Mouse (Mus musculus): ENCODE measurements around the gene Snx25.

The Snx25 gene

DNA sequence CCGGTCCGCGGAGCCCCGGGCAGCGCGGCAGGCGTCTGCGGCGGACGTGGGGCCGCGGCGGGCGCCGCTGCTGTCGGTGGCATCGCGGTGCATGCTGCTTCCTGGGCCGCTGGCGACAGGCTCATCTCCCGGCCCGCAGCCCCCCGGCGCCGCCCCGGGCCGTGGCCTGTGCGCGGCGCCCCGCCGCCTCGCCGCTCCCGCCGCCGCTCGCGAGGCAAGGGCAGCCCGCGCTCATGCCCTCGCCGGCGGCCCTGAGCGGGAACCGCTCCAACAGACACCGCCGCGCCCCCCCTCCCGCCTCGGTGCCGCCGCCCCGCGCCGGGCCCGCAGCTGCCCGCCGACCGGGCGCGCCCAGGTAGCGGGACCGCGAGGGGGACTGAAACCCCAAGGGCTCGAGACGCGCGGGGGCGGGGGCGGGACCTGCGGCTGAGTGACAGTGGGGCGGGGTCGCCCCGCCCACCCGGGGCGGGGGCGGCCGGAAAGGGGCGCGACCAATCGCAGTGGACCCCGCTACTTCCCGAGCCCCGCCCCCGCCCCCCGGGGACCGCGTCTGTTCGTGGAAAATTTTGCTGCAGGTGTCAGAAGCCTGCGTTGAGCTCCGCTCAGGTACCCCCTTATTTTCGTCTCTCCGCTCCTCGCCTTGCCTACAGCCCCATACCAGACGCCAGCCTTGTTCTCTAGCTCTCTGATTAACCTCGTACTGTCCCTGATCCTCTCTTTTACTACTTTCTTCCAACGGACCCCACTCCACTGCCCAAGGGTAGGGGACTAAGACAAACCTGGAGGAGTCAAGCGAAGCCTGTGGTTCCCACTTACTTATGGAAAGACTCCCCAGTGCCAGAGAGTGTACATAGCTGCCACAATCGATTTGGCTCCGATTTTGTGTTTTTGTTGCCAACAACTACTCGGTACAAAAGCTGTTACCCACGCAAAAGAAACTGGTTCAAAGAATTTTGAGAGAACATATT is at the start of gene Snx25:
Gene Snx25, minus strand, starts transcription at position 96 of the 968 bp plus-strand sequence.
- peak; percentile 90 to 92 for DNase-seq

DNA sequence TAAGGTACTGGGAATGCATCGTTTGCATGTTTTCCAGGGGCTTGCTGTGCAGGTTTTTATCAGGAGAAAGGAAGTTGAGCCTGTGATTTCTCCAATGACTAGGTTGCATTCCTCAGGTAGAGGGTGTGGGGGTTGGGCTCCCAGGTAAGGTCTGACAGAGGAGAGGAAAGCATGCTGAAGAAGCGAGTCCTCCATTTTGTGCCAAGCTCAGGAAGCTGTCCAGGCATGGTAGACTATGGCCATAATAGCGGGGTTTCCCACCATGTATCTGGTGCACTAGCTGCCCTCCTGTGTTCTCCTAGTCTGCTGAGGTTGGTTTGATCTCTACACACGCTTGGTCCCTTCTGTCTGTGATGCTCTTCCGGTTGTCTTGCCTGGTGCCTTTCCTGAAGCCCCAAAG is 45.7 kb upstream of the Snx25 start:
- no peak for DNase-seq

DNA sequence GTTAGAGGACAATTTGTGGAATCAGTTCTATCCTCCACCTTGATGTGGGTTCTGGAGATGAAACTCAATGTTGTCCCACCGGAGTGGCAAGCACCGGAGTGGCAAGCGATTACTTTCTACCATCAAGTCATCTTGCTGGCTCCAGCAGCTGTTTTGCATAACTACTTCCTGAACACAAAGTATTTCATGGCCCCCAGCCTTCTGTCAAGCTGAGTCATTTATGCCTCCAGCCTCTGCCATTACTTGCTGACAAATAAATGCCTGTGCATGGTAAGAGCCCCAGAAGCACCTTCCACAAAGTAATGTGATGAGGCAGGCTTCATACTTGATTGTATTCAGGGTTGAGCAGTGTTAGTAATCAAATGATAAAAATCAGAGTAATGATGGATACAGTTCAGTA is 44.9 kb upstream of the Snx25 start:
- DNase-seq = no peak

DNA sequence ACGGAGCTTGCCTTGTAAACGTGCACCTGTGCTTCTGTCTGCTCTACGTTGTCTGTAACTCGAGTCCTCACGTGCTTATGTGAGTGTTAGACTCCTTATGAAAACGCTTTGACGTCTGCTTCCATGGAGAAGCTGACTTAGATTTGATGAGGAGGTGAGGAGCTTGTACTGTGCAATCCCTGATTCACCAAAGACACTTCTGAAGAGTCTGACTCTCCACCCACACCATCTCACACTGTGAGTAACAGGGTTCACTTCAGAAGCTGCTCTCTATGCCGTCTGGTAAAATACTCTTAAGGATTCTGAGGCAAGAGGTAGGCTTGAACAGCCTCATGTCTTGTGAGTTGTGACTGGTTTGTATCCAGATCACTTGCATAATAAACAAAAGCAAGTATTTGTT is 41.1 kb upstream of the Snx25 start:
- DNase-seq = no peak

DNA sequence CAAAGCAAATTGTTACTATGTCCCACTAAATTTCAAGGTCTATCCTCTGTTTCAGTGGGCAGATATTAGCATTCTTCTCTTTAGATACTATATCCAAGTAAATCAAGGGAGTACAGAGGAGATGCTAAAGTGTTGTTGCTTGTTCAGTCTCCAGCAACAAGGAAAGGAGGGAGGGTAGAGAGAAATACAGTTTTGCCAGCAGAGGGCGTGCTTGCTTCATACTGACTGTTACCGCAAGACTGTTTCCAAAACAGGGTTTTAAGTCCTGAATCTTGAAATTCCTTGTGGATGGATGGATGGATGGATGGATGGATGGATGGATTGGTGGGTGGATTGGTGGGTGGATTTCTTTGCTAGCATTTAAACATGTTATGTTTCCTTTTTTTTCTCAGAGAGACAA is 33.4 kb upstream of the Snx25 start:
- peak; percentile 24 to 45 for DNase-seq

DNA sequence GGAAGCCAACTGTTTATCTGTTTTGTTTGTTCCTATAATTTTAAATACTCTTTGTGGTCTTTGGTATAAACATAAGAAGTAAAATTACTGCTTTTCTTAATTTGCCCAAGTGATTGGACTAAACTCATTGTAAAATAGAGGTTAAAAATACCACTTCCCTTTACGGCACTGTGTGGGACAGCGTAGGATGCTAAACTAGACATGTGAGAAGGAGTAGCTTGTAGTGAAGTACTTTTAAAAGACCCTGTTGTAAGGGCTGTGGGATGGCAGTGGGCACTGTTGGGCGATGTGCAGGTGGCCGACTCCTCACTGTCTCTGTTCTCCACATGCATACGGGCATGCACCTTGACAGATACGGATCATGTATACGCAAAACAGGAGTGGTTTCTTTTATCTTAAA is 28.2 kb upstream of the Snx25 start:
- no peak for DNase-seq

DNA sequence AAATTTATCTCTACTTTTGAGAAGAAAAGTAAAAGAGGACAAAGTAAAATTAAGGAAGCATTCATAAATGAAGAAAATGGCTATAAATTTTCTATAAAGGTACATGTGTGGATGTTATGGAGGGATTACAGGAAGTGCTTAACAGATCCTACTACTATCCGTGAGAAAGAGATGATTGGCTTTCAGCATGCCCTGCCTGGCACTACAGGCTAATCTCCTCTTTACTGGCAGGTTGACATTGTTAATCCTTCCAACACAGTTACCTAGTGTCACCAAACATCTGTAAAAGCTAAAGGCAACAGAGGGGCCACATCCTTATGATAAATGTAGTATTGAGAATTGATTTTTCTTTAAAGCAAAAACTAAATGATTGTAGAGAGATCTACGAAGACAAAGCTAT is 21.7 kb upstream of the Snx25 start:
- no peak for DNase-seq

DNA sequence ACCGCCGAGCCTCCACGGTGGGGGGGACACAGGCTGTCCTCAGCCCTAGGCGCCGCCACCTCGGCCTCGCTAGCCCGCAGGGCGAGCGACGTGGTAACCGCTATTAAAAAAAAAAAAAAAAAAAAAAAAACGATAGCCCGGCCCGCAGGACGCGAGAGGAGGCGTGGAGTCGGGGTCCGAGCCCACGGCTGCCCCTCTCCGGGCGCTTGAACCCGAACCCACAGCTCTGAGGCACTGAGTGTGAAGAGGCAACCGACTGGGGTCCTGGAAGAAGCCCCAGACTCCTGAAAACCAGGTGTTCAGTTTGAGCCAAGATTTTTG is 11.9 kb upstream of the Snx25 start:
- no peak for DNase-seq

DNA sequence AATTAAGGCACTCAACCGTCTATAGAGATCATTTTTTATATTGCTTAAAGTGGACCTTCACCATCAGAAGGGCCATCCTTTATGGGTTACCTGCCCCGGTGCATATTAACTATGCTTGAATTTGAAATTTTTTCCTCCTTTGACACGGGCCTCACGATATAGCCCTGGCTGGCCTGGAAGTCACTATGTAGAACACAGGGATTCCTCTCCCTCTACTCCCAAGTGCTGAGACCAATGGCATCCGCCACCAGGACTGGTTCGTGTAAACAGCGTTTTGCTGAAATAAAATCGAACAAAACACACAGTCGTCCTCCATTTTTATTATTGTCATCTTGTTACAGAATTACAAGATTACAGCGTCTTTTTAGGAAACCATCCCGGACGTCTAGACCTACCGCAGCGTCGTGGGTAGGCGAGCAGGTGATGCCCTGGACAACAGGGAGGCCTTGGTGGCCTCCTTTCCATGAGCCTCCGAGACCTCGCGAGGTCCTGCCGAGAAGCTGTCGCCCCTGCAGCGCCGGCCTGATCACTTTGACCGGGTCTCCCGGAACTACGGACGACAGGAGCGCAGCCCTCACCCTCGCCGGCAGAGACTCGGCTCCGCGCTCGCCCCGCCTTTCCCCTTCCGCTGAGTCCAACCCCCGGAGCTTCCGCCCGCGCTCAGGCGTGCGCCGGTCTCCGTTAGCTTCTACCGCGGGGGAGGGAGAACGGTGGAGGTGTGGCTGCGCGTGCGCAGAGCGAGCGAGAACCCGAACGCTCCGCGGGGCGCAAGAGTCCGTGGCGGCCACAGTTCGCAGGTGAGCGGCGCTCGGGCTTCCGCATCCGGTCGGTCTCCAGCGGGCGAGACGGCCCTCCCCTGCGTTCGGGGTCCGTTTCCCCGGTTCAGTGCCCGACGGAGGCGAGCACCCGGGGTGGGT is 11.3 kb upstream of the Snx25 start:
- DNase-seq = peak; percentile 97 to 98

DNA sequence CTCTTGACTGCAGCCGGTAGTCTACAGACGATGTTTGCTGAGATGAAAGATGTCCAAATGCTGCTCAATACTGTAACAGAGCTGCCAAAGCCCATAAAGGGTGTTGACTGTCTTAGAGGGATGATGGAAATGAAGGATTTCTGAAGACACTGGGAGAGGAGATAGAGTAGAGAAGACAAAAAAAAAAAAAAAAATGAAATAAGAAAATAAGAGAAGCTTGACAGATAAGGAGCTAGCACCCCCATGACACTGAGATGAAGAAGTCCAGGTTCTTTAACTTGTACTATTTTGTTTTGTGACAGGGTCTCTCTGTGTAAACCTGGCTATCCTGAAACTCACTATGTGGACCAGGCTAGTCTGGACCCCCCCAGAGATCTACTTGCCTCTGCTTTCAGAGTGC is 1.1 kb upstream of the Snx25 start:
- no peak for DNase-seq

DNA sequence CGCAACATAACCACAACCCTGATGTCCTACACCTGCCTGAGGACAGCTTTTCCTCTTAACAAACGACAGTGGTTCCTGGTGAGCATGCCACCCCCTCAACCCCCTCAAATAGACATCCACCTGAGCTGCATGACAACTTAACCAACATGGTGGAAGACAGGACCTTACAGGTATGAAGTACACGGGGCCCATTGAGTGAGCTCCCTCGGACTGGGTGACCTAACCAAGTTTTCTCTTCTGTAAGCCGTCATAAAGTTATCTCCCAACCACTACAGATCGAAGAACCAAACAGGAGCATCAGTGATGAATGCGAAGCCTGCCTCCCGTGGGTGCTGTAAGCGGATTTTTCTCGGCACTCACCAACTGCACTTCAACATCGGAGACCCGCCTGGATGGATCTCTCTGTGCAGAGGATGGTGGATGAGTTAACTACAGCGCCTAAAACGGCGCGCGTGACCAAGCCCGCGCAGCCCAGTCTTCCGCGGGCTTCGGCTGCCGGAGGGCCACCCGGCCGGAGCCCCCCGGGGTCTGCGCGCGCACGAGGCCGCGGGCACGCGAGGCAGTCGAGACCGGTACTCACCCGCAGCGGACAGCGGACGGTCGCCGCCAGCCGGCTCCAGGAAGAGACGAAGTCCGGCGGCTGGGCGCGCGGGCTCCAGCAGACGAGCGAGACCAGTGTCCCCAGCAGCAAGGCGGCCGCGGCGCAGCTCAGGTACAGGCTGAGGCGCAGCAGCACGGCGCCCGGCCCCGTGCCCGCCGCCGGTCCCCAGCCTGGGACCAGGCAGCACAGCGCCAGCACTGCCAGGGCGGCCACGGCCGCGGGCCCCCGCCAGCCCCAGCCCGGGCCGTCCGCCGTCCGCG is 527 bp downstream of the Snx25 start, which contains the start of gene Cfap97:
Gene Cfap97, plus strand, starts transcription at position 570 of the 861 bp plus-strand sequence.
- DNase-seq = peak; percentile 36 to 38

DNA sequence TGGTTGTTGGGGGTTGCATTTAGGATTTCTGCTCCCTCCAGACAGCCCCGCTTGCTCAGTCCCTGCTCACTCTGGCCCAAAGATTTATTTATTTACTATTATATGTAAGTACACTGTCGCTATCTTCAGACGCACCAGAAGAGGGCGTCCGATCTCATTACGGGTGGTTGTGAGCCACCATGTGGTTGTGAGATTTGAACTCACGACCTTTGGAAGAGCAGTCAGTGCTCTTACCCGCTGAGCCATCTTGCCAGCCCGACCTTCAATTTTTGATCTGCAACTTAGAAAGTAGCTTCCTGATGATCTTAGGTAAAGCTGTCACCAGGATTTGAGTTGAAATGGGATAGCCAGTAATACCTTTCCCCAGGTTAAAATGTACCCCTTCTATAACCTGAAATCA is 2.2 kb downstream of the Snx25 start:
- no peak for DNase-seq

DNA sequence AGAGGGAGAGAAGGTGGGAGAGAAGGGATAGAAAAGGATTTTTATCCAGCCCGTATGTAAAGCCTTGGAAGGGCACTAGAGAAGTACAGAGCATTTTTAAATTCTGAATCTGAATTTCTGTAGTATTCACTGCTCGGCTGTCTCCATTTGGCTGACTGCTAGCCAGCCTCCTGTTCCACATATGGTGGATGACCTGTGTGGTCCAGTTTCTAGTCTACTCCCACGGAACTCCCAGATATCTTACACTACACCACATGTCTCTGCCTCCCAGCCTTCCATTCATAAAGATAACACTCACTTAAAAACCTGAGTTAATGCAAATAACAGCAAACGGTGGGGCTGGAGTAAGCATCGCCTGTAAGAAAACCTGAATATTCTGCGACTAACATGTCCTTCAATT is 2.7 kb downstream of the Snx25 start:
- no peak for DNase-seq

DNA sequence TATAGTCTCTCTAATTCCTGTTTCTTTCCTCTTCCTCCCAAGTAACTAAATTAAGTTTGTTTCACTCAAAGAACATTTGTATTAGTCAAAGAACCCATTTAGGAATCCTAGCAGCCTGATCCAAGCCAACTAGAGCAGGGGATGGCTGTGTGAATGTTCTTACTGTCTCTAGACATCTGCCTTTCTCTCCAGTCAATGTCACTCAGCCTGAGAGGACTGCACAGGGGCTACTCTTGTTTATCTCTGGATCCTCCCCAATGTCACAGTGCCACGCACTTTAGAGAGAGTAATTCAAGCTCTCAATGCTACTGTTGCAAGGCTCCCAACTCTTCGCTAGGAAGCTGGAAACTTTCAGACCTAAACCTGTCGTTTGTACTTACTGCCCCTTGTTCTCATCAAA is 5.8 kb downstream of the Snx25 start:
- DNase-seq = no peak

DNA sequence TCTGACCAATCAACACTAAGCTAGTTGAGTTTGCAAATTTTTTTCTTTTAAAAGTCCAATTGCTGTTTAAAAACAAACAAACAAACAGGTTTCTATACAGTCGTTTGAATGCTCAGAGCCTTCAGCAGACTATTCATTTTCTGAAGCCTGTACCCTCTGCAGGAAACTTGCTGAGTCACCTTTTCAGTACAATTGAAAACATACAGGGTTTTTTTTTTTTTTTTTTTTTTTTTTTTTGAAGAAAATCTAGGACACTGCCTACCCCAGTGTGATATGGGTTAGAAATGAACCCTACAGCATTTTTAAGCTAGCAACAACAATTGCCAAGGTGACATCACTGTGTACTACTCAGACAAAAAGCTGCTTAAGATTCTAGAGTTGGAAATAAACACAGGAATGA is 8.0 kb downstream of the Snx25 start:
- DNase-seq = no peak

DNA sequence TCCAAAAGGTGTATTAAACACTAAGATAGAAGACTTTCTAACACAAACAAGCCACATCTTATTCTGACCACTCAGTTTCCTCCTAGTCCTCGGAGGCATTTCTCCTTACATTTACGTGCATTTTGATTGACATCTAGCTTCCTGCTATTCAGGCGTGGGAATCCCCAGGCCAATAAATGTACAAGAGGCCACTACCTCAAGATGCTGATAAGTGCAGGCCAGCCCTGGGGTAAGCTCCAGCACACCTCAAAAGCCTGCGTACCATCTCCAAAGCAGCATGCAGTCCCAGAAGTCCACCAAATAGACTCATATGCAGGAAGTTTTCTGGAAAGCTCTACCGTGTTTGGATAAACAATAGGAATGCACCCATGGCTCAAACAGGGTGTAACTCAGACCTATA is 8.5 kb downstream of the Snx25 start:
- no peak for DNase-seq

DNA sequence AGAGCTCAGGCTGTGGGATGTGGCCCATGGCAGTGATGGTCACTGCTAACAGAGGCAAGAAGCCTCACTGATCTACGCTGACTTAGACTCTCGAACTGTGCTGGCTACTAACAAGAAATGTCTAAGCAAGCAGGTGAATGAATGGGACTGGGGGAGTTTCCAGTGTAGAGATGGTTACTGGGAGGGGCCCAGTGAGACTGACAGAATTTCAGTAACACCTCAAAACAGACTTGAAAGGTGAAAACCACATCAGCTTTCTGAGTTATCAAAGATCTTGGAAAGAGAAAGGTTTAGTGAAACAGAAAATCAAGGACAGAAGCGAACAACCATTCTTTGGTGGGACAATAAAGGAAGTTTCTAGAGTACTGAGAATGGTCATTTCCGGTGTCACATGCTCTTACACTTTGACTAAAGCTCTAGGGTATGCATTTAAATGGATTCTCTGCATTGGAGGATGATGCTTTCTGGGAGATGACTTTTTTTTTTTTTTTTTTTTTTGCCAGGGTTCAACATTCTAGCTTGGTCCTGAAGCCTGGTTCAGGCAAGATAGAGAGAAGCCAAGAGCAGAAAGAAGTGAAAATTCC is 9.4 kb downstream of the Snx25 start:
- DNase-seq = no peak

DNA sequence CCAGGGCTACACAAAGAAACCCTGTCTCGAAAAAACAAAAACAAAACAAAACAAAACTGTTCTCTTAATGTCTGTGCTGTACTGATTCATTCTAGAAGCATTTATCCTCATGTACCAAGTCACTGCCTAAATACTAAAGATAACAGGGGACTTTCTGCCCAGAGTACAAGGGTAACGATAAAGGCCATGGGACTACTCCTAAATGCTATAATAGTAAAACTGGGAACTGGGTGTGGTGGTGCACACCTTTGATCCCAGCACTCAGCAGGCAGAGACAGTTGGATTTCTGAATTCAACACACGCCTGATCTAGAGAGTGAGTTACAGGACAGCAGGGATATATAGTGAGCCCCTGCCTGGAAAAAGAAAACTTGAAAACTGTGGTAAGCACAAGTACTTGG is 10.3 kb downstream of the Snx25 start:
- DNase-seq = no peak

DNA sequence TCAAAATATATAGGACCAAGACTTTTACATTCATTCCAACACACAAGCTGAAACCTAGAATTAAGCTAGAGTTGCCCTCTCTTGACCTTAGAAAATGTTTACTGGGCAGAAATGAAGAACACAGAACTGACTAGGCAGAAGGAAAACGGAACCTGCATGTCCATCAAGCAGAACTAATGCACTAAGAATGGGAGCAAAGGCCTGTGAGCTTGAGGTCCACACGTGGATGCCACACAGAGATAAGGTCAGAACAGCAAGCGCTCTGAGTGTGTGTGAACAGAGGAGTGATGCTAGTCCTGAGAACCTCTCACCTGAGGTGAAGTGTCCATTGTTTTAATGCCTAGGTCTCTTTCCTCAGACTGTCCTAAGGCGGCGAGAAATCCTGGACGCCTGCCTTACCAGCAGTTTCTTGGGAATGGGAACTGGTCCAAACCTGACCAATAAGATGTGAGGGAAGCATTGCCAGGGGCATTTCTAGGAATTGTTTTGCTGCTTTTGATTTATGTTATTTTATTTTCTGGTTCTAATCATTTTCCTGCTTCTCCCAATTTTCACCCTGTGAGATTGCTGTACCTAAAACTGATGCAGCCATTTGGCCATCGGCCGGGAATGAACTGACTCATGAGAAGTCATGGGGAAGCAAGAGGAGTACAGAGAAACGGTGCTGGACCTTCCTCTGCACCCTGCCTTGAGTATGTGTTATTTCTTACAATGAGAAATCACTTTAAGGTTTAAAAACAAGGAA is 11.4 kb downstream of the Snx25 start:
- DNase-seq = no peak

DNA sequence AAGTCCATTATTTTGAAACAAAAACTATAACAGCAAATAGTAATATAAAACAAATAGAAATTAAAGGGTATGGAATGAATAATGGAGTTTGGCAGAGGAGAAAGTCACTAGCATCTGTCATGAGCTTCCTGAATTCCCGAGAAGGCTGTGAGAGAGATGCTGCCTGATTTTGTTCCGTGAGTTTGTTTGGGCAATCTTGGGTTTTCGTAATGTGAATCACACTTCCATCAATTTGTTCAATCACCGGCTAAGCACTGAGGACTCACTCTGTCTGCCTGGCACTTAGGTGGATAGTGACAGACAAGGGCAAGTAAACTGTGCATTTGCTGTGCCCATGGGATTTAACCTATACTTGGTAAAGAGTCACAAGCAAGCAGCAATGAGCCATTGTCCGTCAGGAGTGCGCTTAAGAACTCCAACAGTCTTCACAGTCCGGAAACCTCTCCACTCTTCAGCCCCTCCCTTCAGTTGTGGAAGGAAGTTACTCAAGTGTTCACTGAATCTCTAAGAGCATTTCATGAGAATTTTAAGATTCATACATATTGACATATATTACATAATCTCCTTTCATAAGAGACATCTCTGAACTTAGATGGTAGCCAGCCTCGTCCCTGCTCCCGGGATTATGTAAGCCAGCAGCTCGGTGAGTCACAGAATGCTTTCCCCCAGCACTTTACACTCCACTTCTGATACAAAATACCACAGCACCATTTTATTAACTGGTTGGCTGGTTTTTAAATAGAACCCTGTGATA is 13.9 kb downstream of the Snx25 start:
- peak; percentile 65 to 66 for DNase-seq

DNA sequence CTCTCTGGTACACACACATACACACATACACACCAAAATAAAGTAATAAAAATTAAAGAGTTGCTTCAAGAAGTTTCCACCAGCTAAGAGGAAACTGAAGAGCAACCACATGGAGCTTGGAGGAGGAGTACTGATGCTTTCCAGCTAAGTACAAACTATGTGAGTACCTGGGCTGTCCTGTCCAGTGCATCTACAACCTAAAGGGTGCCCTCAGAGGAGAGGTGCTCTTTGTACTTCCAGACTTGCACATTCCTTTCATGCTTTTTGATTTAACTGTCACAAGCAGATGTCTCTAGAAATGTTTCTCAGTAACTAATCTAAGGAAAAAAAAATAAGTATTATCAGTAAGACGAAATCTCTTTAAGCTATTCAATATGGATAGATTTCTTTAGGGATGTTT is 14.6 kb downstream of the Snx25 start:
- no peak for DNase-seq
